Mouse (Mus musculus): Measurements from ENCODE around the gene Ret. TPM values are rescaled to one million over a fixed set of nuclear protein-coding genes. Genes with fewer than 3 reads are reported as not detected.

Gene Ret
- polyA plus RNA-seq, 1 experiment from 2014 or later = 17.0 TPM

Other genes starting within 250 kb of the Ret start
- gene Rasgef1a, start 186.3 kb downstream of the Ret start, polyA plus RNA-seq (2014; fragmentation: Nextera tagmentation; extraction: Ambion mirVana) = 1.5 and 2.3 TPM in 2 replicates
- gene Csgalnact2, start 58.6 kb downstream of the Ret start, polyA plus RNA-seq (2014; fragmentation: Nextera tagmentation; extraction: Ambion mirVana) = 12.7 and 13.3 TPM in 2 replicates
- gene Bms1, start 221.8 kb upstream of the Ret start, polyA plus RNA-seq (2014; fragmentation: Nextera tagmentation; extraction: Ambion mirVana) = 20.1 and 23.6 TPM in 2 replicates

All from hindbrain, embryonic 14.5 days (tissue).